Mouse (Mus musculus): ENCODE measurements around the gene Tlr8. TPM values are rescaled to one million over a fixed set of nuclear protein-coding genes. Genes with fewer than 3 reads are reported as not detected.

The Tlr8 gene
- polyA plus RNA-seq, 2 experiments, result 0.58 to 1.5 TPM

GRCm38 (mm10) chrX:167229206-167229605 is 34.9 kb downstream of the Tlr8 start:
- no peak overlapping the region for H3K27ac ChIP-seq
- no peaks in the 10 kb centered on the region for H3K4me1 ChIP-seq (replicated peaks; ENCODE audit: control insufficient read depth in 2 of 2, insufficient read depth in 2 of 2, low read length in 1 of 2)
- H3K9ac ChIP-seq (replicated peaks), result no peak overlapping the region
- H3K4me3 ChIP-seq (ENCODE audit: insufficient read depth in 1 of 2, low read depth in 2 of 2, low read length in 2 of 2), result no peak overlapping the region
- no peak for DNase-seq (ENCODE audit: low read depth in 3 of 3, low spot score in 3 of 3)
- TF ChIP-seq CTCF (IDR thresholded peaks at IDR 0.05; ENCODE audit: low read depth) (peak; percentile 66), EP300 (IDR thresholded peaks at IDR 0.05; ENCODE audit: low read depth) (no peak)
- no peak for ATAC-seq (ENCODE audit: insufficient read depth)
- WGBS (ENCODE audit: insufficient replicate concordance), result 27% methylated on average over 6 of the region's 6 CpGs
- no peaks in the 10 kb centered on the region for H3K9me3 ChIP-seq (ENCODE audit: control insufficient read depth, low read length)
- H3K27me3 ChIP-seq (ENCODE audit: control insufficient read depth, insufficient read depth, low read length), result no peaks in the 10 kb centered on the region
- H3K4me2 ChIP-seq (ENCODE audit: low read depth), result no peak overlapping the region
- no peaks in the 10 kb centered on the region for H3K36me3 ChIP-seq (replicated peaks; ENCODE audit: control insufficient read depth, insufficient read depth, low read depth)

DNA sequence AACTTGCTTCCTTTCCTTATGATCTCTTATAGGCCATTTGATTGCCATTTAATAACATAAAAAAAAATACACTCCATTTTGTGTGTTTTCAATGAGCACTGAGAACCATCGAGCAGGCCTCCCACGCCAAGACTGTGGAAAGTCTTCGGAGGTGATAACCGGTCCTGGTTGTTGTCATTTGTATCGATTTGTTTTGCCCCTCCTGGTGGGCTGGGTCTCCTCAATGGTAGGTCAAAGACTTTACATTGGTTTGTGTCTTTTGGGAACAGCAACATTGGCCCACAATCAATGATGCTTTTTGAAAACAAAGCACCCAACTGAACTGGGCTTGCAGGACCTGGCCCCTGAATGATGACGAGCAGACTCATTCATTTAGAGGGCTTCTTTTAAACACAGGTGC is 36.4 kb downstream of the Tlr8 start:
- 71% methylated on average over 6 of the region's 6 CpGs for WGBS (ENCODE audit: insufficient replicate concordance)
- Histone ChIP-seq H3K4me3 (ENCODE audit: insufficient read depth in 1 of 2, low read depth in 2 of 2, low read length in 2 of 2) (no peak overlapping the region), H3K4me1 (replicated peaks; ENCODE audit: control insufficient read depth in 2 of 2, insufficient read depth in 2 of 2, low read length in 1 of 2) (no peaks in the 10 kb centered on the region), H3K9ac (replicated peaks) (no peak overlapping the region), H3K9me3 (ENCODE audit: control insufficient read depth, low read length) (no peaks in the 10 kb centered on the region), H3K4me2 (ENCODE audit: low read depth) (no peak overlapping the region), H3K27ac (no peak overlapping the region), H3K27me3 (ENCODE audit: control insufficient read depth, insufficient read depth, low read length) (no peaks in the 10 kb centered on the region), H3K36me3 (replicated peaks; ENCODE audit: control insufficient read depth, insufficient read depth, low read depth) (no peaks in the 10 kb centered on the region)
- ATAC-seq (ENCODE audit: insufficient read depth) (no peak), DNase-seq (ENCODE audit: low read depth in 3 of 3, low spot score in 3 of 3) (no peak)
- no peak for TF ChIP-seq EP300 (IDR thresholded peaks at IDR 0.05; ENCODE audit: low read depth)

- Histone ChIP-seq H3K4me2 (ENCODE audit: low read depth) (no peak overlapping the region), H3K36me3 (replicated peaks; ENCODE audit: control insufficient read depth, insufficient read depth, low read depth) (no peaks in the 10 kb centered on the region), H3K27ac (no peak overlapping the region), H3K27me3 (ENCODE audit: control insufficient read depth, insufficient read depth, low read length) (no peaks in the 10 kb centered on the region), H3K4me1 (replicated peaks; ENCODE audit: control insufficient read depth in 2 of 2, insufficient read depth in 2 of 2, low read length in 1 of 2) (no peaks in the 10 kb centered on the region), H3K4me3 (ENCODE audit: insufficient read depth in 1 of 2, low read depth in 2 of 2, low read length in 2 of 2) (no peak overlapping the region), H3K9ac (replicated peaks) (no peak overlapping the region), H3K9me3 (ENCODE audit: control insufficient read depth, low read length) (no peaks in the 10 kb centered on the region)
- WGBS (ENCODE audit: insufficient replicate concordance), result 32% methylated on average over 7 of the region's 7 CpGs
- DNase-seq (ENCODE audit: low read depth in 3 of 3, low spot score in 3 of 3) (no peak), ATAC-seq (ENCODE audit: insufficient read depth) (no peak)
- no peak for TF ChIP-seq EP300 (IDR thresholded peaks at IDR 0.05; ENCODE audit: low read depth)
- TF ChIP-seq CTCF (IDR thresholded peaks at IDR 0.05; ENCODE audit: low read depth), result no peak
Measured at GRCm38 (mm10) chrX:167227138-167227537, 37.0 kb downstream of the Tlr8 start.

DNA sequence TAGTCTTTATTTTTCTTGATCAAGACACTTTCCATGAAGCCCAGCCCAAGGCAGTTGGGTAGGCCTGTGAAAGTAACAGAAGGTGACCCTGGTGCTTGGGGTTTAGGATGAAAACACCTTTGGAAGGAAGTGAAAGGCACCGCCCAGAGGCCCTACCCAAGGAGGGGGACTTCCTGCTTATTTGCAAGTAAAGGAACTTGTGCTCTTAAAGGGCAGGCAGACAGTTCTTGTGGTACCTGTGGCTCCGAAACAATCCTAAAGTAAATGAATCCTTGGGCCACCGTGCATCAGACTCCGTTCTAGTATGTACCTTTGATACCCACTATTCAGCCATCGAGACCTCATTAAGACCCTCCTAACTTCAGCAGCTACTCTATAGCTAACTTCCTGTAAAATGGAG is 37.6 kb downstream of the Tlr8 start:
- Histone ChIP-seq H3K9ac (replicated peaks) (no peak overlapping the region), H3K9me3 (ENCODE audit: control insufficient read depth, low read length) (no peaks in the 10 kb centered on the region), H3K4me2 (ENCODE audit: low read depth) (no peak overlapping the region), H3K27me3 (ENCODE audit: control insufficient read depth, insufficient read depth, low read length) (no peaks in the 10 kb centered on the region), H3K27ac (no peak overlapping the region), H3K4me1 (replicated peaks; ENCODE audit: control insufficient read depth in 2 of 2, insufficient read depth in 2 of 2, low read length in 1 of 2) (no peaks in the 10 kb centered on the region), H3K4me3 (ENCODE audit: insufficient read depth in 1 of 2, low read depth in 2 of 2, low read length in 2 of 2) (no peak overlapping the region), H3K36me3 (replicated peaks; ENCODE audit: control insufficient read depth, insufficient read depth, low read depth) (no peaks in the 10 kb centered on the region)
- ATAC-seq (ENCODE audit: insufficient read depth), result no peak
- 57% methylated on average over 5 of the region's 5 CpGs for WGBS (ENCODE audit: insufficient replicate concordance)
- no peak for TF ChIP-seq EP300 (IDR thresholded peaks at IDR 0.05; ENCODE audit: low read depth)
- no peak for TF ChIP-seq CTCF (IDR thresholded peaks at IDR 0.05; ENCODE audit: low read depth)
- DNase-seq (ENCODE audit: low read depth in 3 of 3, low spot score in 3 of 3), result no peak

- no peak overlapping the region for H3K4me2 ChIP-seq (ENCODE audit: low read depth)
- ATAC-seq (ENCODE audit: insufficient read depth) (no peak), DNase-seq (ENCODE audit: low read depth in 3 of 3, low spot score in 3 of 3) (no peak)
- H3K27me3 ChIP-seq (ENCODE audit: control insufficient read depth, insufficient read depth, low read length), result no peaks in the 10 kb centered on the region; the same call in 1 of the 2 replicates
- H3K4me3 ChIP-seq (ENCODE audit: insufficient read depth in 1 of 2, low read depth in 2 of 2, low read length in 2 of 2), result no peak overlapping the region
- WGBS (ENCODE audit: insufficient replicate concordance), result 19% methylated on average over 8 of the region's 8 CpGs
- H3K9ac ChIP-seq (replicated peaks), result no peak overlapping the region
- H3K36me3 ChIP-seq (replicated peaks; ENCODE audit: control insufficient read depth, insufficient read depth, low read depth), result no peaks in the 10 kb centered on the region
- TF ChIP-seq EP300 (IDR thresholded peaks at IDR 0.05; ENCODE audit: low read depth) (no peak), CTCF (IDR thresholded peaks at IDR 0.05; ENCODE audit: low read depth) (peak; percentile 18; the same call in 1 of the 2 replicates)
- H3K4me1 ChIP-seq (replicated peaks; ENCODE audit: control insufficient read depth in 2 of 2, insufficient read depth in 2 of 2, low read length in 1 of 2), result 0 out of 4 replicates have a peak, but pooled peaks cover 0 to 5% of the 10 kb centered on the region in 2 experiments
- no peak overlapping the region for H3K27ac ChIP-seq
- no peaks in the 10 kb centered on the region for H3K9me3 ChIP-seq (ENCODE audit: control insufficient read depth, low read length)
Measured at GRCm38 (mm10) chrX:167212707-167213106, 51.4 kb downstream of the Tlr8 start.

Data from liver, embryonic 14.5 days (tissue).